Mouse (Mus musculus): Measurements from ENCODE around the gene Satb1. TPM values are rescaled to one million over a fixed set of nuclear protein-coding genes. Genes with fewer than 3 reads are reported as not detected.

Gene Satb1
- 0.87 TPM for polyA plus RNA-seq (2015; fragmentation: Illumina TruSeq; extraction: RNeasy Lipid Tissue Mini Kit (QIAGEN cat#74804); ENCODE audit: insufficient read depth, low read depth, low replicate concordance)

GRCm38 (mm10) chr17:51832900-51833577 lies at the start of gene Satb1:
Gene Satb1, minus strand, starts transcription at chr17:51833290.

All from pancreas, adult 10 weeks (tissue).